Mouse (Mus musculus) bone marrow macrophage, adult 2 months (primary cell): ENCODE measurements around the gene Nags.

ENCODE experiments used
- CTCF ChIP-seq: IDR thresholded peaks from 2 replicates; pipeline ENCODE4 v1.5.1; 2012; ENCODE audit warnings: low read depth, mild to moderate bottlenecking, low read length, moderate library complexity
- POLR2A ChIP-seq: IDR thresholded peaks from 2 replicates; pipeline ENCODE4 v1.6.1; 2012; ENCODE audit warnings: mild to moderate bottlenecking, low read depth, low read length, borderline replicate concordance

- TF ChIP-seq CTCF, result no peak
- TF ChIP-seq POLR2A, result no peak
Measured at GRCm38 (mm10) chr11:102198245-102198644, 52.9 kb downstream of the Nags start.
